Mouse (Mus musculus) embryonic facial prominence, embryonic 11.5 days (tissue): ENCODE measurements at regions not wholly inside any gene's neighbourhood (a gene's known extent, or its start where the extent isn't known, plus 50 kb on each side); places are given as distances from the start of the nearest gene placed in this dataset.

Experiments used
- ATAC-seq: fragments of 200-750 bp; cut with Nextera tagmentation; replicated peaks from 2 replicates; pipeline ENCODE4 v1.8.0; 2017; ENCODE audit warnings: low read depth; ENCODE audit not compliant: insufficient number of reproducible peaks, low FRiP score, low TSS enrichment
- DNase-seq: peaks from one replicate; pipeline ENCODE4 v3.0.0-alpha.2; 2015; ENCODE audit warnings: low spot score
- H3K27ac ChIP-seq: fragments of 300-500 bp; sonication (generic); replicated peaks from 2 replicates; pipeline ENCODE4 v1.5.1; 2014; ENCODE audit warnings: mild to moderate bottlenecking, low read depth, low read length, control low read depth
- H3K27me3 ChIP-seq: fragments of 300-500 bp; sonication (generic); 2 replicates; pipeline ENCODE4 v1.6.1; 2014; ENCODE audit warnings: mild to moderate bottlenecking, low read length, moderate library complexity, mixed read lengths; ENCODE audit not compliant: control insufficient read depth, insufficient read depth
- H3K36me3 ChIP-seq: fragments of 300-500 bp; sonication (generic); replicated peaks from 2 replicates; pipeline ENCODE4 v1.6.1; 2014; ENCODE audit warnings: low read depth, mild to moderate bottlenecking, low read length, moderate library complexity, mixed read lengths; ENCODE audit not compliant: control insufficient read depth, insufficient read depth
- H3K4me1 ChIP-seq: fragments of 300-500 bp; sonication (generic); 2 replicates; pipeline ENCODE4 v1.6.1; 2014; ENCODE audit warnings: low read length, mixed read lengths; ENCODE audit not compliant: control insufficient read depth, insufficient read depth
- H3K4me2 ChIP-seq: fragments of 300-500 bp; sonication (generic); 2 replicates; pipeline ENCODE4 v1.6.1; 2014; ENCODE audit warnings: low read depth, mild to moderate bottlenecking, control low read depth, low read length, moderate library complexity
- H3K4me3 ChIP-seq: fragments of 300-500 bp; sonication (generic); 2 replicates; pipeline ENCODE4 v1.5.1; 2014; ENCODE audit warnings: low read depth, low read length, control low read depth
- H3K9ac ChIP-seq: fragments of 300-500 bp; sonication (generic); replicated peaks from 2 replicates; pipeline ENCODE4 v1.6.1; 2014; ENCODE audit warnings: mild to moderate bottlenecking, control low read depth, low read length
- H3K9me3 ChIP-seq: fragments of 300-500 bp; sonication (generic); replicated peaks from 2 replicates; pipeline ENCODE4 v1.6.1; 2016; ENCODE audit warnings: mild to moderate bottlenecking, low read length, inconsistent platforms, mixed read lengths; ENCODE audit not compliant: control insufficient read depth
- WGBS: fragments of 180-500 bp; shearing (Covaris S2); extraction: QIAGEN DNeasy Blood & Tissue Kit; methylation state at CpG from one replicate; pipeline ENCODE4 v1.1.7; 2014; 5-methylcytosine and 5-hydroxymethylcytosine counted together

- Histone ChIP-seq H3K4me1 (no peaks in the 10 kb centered on the region), H3K9me3 (no peaks in the 10 kb centered on the region), H3K4me3 (no peak overlapping the region), H3K4me2 (no peak overlapping the region), H3K9ac (no peak overlapping the region), H3K36me3 (no peaks in the 10 kb centered on the region), H3K27me3 (no peaks in the 10 kb centered on the region), H3K27ac (no peak overlapping the region)
- WGBS = 81% methylated on average over 8 of the region's 8 CpGs
- ATAC-seq (no peak), DNase-seq (no peak)
Measured at GRCm38 (mm10) chr9:85568877-85569276, 180.3 kb downstream of the Ibtk start.

DNA sequence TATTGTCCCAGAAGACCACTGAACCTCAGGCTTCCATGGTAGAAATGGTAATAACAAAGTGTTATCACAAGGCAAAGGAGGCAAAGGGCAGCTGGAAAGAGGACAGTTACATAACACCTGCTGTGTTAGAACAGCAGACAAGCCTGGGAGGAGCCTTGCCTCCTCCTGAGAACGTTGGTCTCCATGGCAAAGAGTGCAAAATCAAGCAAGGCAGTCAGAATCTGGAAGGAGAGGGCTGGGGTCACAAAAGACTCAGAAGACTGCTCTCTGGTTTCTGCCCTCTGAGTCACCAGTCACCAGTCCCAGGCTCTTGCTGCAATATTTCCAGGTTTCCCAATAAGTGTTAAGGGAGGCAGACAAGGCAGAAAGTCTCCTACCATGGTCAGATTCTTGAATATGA lies 197.3 kb downstream of the Ibtk start:
- H3K4me3 ChIP-seq = no peak overlapping the region
- ATAC-seq = no peak
- no peak overlapping the region for H3K27ac ChIP-seq
- DNase-seq = no peak
- no peaks in the 10 kb centered on the region for H3K36me3 ChIP-seq
- H3K9ac ChIP-seq = no peak overlapping the region
- no peaks in the 10 kb centered on the region for H3K9me3 ChIP-seq
- WGBS = 16% methylated on average over 1 of the region's 1 CpGs
- no peak overlapping the region for H3K4me2 ChIP-seq
- no peaks in the 10 kb centered on the region for H3K27me3 ChIP-seq
- H3K4me1 ChIP-seq = no peaks in the 10 kb centered on the region

GRCm38 (mm10) chr9:85550455-85550854 lies 198.7 kb downstream of the Ibtk start:
- H3K9me3 ChIP-seq = no peaks in the 10 kb centered on the region
- no peaks in the 10 kb centered on the region for H3K27me3 ChIP-seq
- no peak overlapping the region for H3K9ac ChIP-seq
- 84% methylated on average over 3 of the region's 3 CpGs for WGBS
- H3K4me1 ChIP-seq = no peaks in the 10 kb centered on the region
- no peaks in the 10 kb centered on the region for H3K36me3 ChIP-seq
- no peak overlapping the region for H3K27ac ChIP-seq
- ATAC-seq (no peak), DNase-seq (no peak)
- H3K4me3 ChIP-seq = no peak overlapping the region
- no peak overlapping the region for H3K4me2 ChIP-seq

DNA sequence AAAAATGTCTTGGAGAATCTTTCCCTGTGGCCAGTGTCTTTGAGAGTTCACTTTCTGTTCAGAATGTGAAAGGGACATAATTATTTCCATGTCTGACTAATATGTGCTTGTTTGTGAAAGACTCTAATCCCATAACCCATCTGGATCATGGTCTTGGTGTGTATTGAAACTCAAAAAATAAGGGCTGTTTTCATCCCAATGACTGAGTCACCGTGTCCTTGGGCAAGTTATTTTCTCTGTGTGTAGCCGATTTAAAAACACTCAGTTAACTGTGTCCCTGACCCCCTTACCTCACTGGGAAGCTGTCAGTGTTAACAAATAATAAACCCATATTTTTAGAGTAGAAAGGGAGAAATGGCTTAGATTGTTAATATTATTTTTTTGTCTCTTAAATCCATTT lies 202.9 kb downstream of the Ibtk start:
- no peak overlapping the region for H3K4me2 ChIP-seq
- no peaks in the 10 kb centered on the region for H3K4me1 ChIP-seq
- WGBS = 66% methylated on average over 2 of the region's 2 CpGs
- H3K36me3 ChIP-seq = no peaks in the 10 kb centered on the region
- H3K4me3 ChIP-seq = no peak overlapping the region
- H3K27me3 ChIP-seq = no peaks in the 10 kb centered on the region
- no peak for ATAC-seq
- no peak overlapping the region for H3K27ac ChIP-seq
- DNase-seq = no peak
- no peak overlapping the region for H3K9ac ChIP-seq
- H3K9me3 ChIP-seq = no peaks in the 10 kb centered on the region

DNA sequence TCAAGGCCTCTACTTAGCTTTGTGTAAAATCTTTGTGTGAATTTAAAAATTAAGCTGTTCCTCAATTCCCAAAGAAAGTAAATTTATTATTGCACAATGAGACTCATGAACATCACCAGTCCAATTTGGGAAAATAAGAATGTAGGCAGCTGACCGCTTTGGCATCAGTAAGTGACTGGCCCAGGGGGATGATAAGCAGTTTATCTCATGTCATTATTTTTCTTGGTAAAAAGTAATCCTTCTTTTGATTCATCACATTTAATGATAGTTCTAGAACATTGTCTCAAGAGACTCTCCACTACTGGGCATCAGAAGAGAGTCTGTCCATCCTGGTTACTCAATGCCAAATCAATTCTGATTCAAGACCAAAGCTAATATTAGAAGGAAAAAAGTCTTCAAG lies 203.6 kb downstream of the Ibtk start:
- Histone ChIP-seq H3K4me1 (no peaks in the 10 kb centered on the region), H3K27me3 (no peaks in the 10 kb centered on the region), H3K9ac (no peak overlapping the region), H3K4me2 (no peak overlapping the region), H3K36me3 (no peaks in the 10 kb centered on the region), H3K4me3 (no peak overlapping the region), H3K27ac (no peak overlapping the region), H3K9me3 (no peaks in the 10 kb centered on the region)
- ATAC-seq = no peak
- WGBS = 97% methylated on average over 1 of the region's 1 CpGs
- no peak for DNase-seq

DNA sequence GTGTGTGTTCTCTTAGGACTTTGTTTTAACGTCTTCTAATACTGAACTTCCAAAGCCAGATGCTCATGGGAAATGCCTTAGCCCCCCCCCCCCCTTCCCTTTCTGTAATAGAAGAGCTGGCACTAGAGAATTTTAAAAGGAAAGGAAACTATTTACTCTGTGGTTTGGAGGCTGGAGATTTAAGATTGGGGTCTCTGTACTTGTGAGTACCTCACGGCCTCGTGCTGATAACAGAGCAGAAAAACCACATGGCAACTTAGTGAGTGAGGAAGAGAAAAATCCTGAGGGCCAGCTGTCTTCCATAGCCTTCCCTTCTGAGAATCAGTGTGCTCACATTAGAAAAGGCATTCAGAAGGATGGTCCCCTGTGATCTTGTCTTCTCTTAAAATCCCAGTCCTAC lies 210.6 kb downstream of the Ibtk start:
- no peak for ATAC-seq
- Histone ChIP-seq H3K27ac (no peak overlapping the region), H3K9me3 (no peaks in the 10 kb centered on the region), H3K27me3 (no peaks in the 10 kb centered on the region), H3K9ac (no peak overlapping the region), H3K4me3 (no peak overlapping the region), H3K4me2 (no peak overlapping the region), H3K36me3 (no peaks in the 10 kb centered on the region), H3K4me1 (no peaks in the 10 kb centered on the region)
- no peak for DNase-seq
- WGBS = 61% methylated on average over 3 of the region's 3 CpGs

GRCm38 (mm10) chr9:85528421-85528820 lies 201.3 kb upstream of the Tent5a start:
- H3K36me3 ChIP-seq = no peaks in the 10 kb centered on the region
- no peaks in the 10 kb centered on the region for H3K4me1 ChIP-seq
- DNase-seq (no peak), ATAC-seq (no peak)
- no peak overlapping the region for H3K9ac ChIP-seq
- no peak overlapping the region for H3K4me3 ChIP-seq
- no peak overlapping the region for H3K27ac ChIP-seq
- no peaks in the 10 kb centered on the region for H3K27me3 ChIP-seq
- WGBS = 91% methylated on average over 3 of the region's 3 CpGs
- no peak overlapping the region for H3K4me2 ChIP-seq
- H3K9me3 ChIP-seq = no peaks in the 10 kb centered on the region

- Histone ChIP-seq H3K4me1 (no peaks in the 10 kb centered on the region), H3K36me3 (no peaks in the 10 kb centered on the region), H3K27ac (no peak overlapping the region), H3K4me2 (no peak overlapping the region), H3K9ac (no peak overlapping the region), H3K27me3 (no peaks in the 10 kb centered on the region), H3K9me3 (no peaks in the 10 kb centered on the region), H3K4me3 (no peak overlapping the region)
- DNase-seq (no peak), ATAC-seq (no peak)
Measured at GRCm38 (mm10) chr9:85524733-85525132, 197.6 kb upstream of the Tent5a start.

- no peaks in the 10 kb centered on the region for H3K36me3 ChIP-seq
- H3K4me1 ChIP-seq = no peaks in the 10 kb centered on the region
- 90% methylated on average over 2 of the region's 2 CpGs for WGBS
- H3K4me3 ChIP-seq = no peak overlapping the region
- H3K9ac ChIP-seq = no peak overlapping the region
- H3K27ac ChIP-seq = no peak overlapping the region
- H3K9me3 ChIP-seq = no peaks in the 10 kb centered on the region
- no peak for ATAC-seq
- no peak overlapping the region for H3K4me2 ChIP-seq
- DNase-seq = no peak
- H3K27me3 ChIP-seq = no peaks in the 10 kb centered on the region
Measured at GRCm38 (mm10) chr9:85521342-85521741, 194.2 kb upstream of the Tent5a start.
